Mouse (Mus musculus): ENCODE results near the gene Galnt14.

The Galnt14 gene

GRCm38 (mm10) chr17:73519350-73519749 is 190.9 kb downstream of the Galnt14 start:
- TF ChIP-seq NANOG (IDR thresholded peaks at IDR 0.05; ENCODE audit: borderline replicate concordance, low read length) (no peak), POU5F1 (IDR thresholded peaks at IDR 0.05; ENCODE audit: borderline replicate concordance, low read length) (no peak), CTCF (conservative IDR thresholded peaks at IDR 0.05; ENCODE audit: low read length) (no peak)
- H3K4me3 ChIP-seq (replicated peaks; ENCODE audit: low read length): no peak overlapping the region
- H3K9me3 ChIP-seq (ENCODE audit: low read length): no peaks in the 10 kb centered on the region; the same call in 1 of the 2 replicates

GRCm38 (mm10) chr17:73518359-73518758 is 191.9 kb downstream of the Galnt14 start:
- Histone ChIP-seq H3K36me3 (ENCODE audit: insufficient read depth, low read length) (no peaks in the 10 kb centered on the region), H3K4me3 (replicated peaks; ENCODE audit: low read length) (no peak overlapping the region), H3K27me3 (ENCODE audit: insufficient read depth, low read length) (no peaks in the 10 kb centered on the region), H3K9me3 (ENCODE audit: low read length) (no peaks in the 10 kb centered on the region; the same call in 1 of the 2 replicates), H3K4me1 (replicated peaks; ENCODE audit: low read depth, low read length) (no peaks in the 10 kb centered on the region)
- TF ChIP-seq CTCF (conservative IDR thresholded peaks at IDR 0.05; ENCODE audit: low read length): no peak
- TF ChIP-seq POU5F1 (IDR thresholded peaks at IDR 0.05; ENCODE audit: borderline replicate concordance, low read length): no peak
- TF ChIP-seq NANOG (IDR thresholded peaks at IDR 0.05; ENCODE audit: borderline replicate concordance, low read length): no peak

More at GRCm38 (mm10) chr17:73519350-73519749, 190.9 kb downstream of the Galnt14 start:
- H3K4me1 ChIP-seq (replicated peaks; ENCODE audit: low read depth, low read length): no peaks in the 10 kb centered on the region
- no peaks in the 10 kb centered on the region for H3K27me3 ChIP-seq (ENCODE audit: insufficient read depth, low read length)
- H3K36me3 ChIP-seq (ENCODE audit: insufficient read depth, low read length): no peaks in the 10 kb centered on the region

- TF ChIP-seq CTCF (conservative IDR thresholded peaks at IDR 0.05; ENCODE audit: low read length) (no peak), NANOG (IDR thresholded peaks at IDR 0.05; ENCODE audit: borderline replicate concordance, low read length) (no peak)
- H3K9me3 ChIP-seq (ENCODE audit: low read length): peaks cover 6% of the 10 kb centered on the region
- H3K36me3 ChIP-seq (ENCODE audit: insufficient read depth, low read length): no peaks in the 10 kb centered on the region
- H3K27me3 ChIP-seq (ENCODE audit: insufficient read depth, low read length): no peaks in the 10 kb centered on the region
- no peaks in the 10 kb centered on the region for H3K4me1 ChIP-seq (replicated peaks; ENCODE audit: low read depth, low read length)
- H3K4me3 ChIP-seq (replicated peaks; ENCODE audit: low read length): no peak overlapping the region
Measured at GRCm38 (mm10) chr17:73515506-73515905, 194.7 kb downstream of the Galnt14 start.

GRCm38 (mm10) chr17:73514862-73515261 is 195.4 kb downstream of the Galnt14 start:
- Histone ChIP-seq H3K27me3 (ENCODE audit: insufficient read depth, low read length) (no peaks in the 10 kb centered on the region), H3K4me3 (replicated peaks; ENCODE audit: low read length) (no peak overlapping the region), H3K36me3 (ENCODE audit: insufficient read depth, low read length) (no peaks in the 10 kb centered on the region), H3K9me3 (ENCODE audit: low read length) (peaks cover 9% of the 10 kb centered on the region), H3K4me1 (replicated peaks; ENCODE audit: low read depth, low read length) (no peaks in the 10 kb centered on the region)
- TF ChIP-seq POU5F1 (IDR thresholded peaks at IDR 0.05; ENCODE audit: borderline replicate concordance, low read length) (no peak), NANOG (IDR thresholded peaks at IDR 0.05; ENCODE audit: borderline replicate concordance, low read length) (no peak), CTCF (conservative IDR thresholded peaks at IDR 0.05; ENCODE audit: low read length) (no peak)

- H3K27me3 ChIP-seq (ENCODE audit: insufficient read depth, low read length): no peaks in the 10 kb centered on the region
- TF ChIP-seq NANOG (IDR thresholded peaks at IDR 0.05; ENCODE audit: borderline replicate concordance, low read length): no peak
- no peak for TF ChIP-seq POU5F1 (IDR thresholded peaks at IDR 0.05; ENCODE audit: borderline replicate concordance, low read length)
- no peak for TF ChIP-seq CTCF (conservative IDR thresholded peaks at IDR 0.05; ENCODE audit: low read length)
- H3K4me3 ChIP-seq (replicated peaks; ENCODE audit: low read length): no peak overlapping the region
- no peaks in the 10 kb centered on the region for H3K4me1 ChIP-seq (replicated peaks; ENCODE audit: low read depth, low read length)
- no peaks in the 10 kb centered on the region for H3K36me3 ChIP-seq (ENCODE audit: insufficient read depth, low read length)
- peaks cover 10% of the 10 kb centered on the region for H3K9me3 ChIP-seq (ENCODE audit: low read length)
Measured at GRCm38 (mm10) chr17:73514258-73514657, 196.0 kb downstream of the Galnt14 start.

GRCm38 (mm10) chr17:73512844-73513243 is 197.4 kb downstream of the Galnt14 start:
- Histone ChIP-seq H3K4me3 (replicated peaks; ENCODE audit: low read length) (no peak overlapping the region), H3K27me3 (ENCODE audit: insufficient read depth, low read length) (no peaks in the 10 kb centered on the region)

GRCm38 (mm10) chr17:73507804-73508535 is 202.3 kb downstream of the Galnt14 start:
- peaks cover 8% of the 10 kb centered on the region; the same call in 1 of the 2 replicates for H3K9me3 ChIP-seq (ENCODE audit: low read length)
- no peaks in the 10 kb centered on the region for H3K4me1 ChIP-seq (replicated peaks; ENCODE audit: low read depth, low read length)
- no peaks in the 10 kb centered on the region for H3K27me3 ChIP-seq (ENCODE audit: insufficient read depth, low read length)

More at GRCm38 (mm10) chr17:73512844-73513243, 197.4 kb downstream of the Galnt14 start:
- Histone ChIP-seq H3K36me3 (ENCODE audit: insufficient read depth, low read length) (no peaks in the 10 kb centered on the region), H3K9me3 (ENCODE audit: low read length) (peaks cover 10% of the 10 kb centered on the region), H3K4me1 (replicated peaks; ENCODE audit: low read depth, low read length) (no peaks in the 10 kb centered on the region)
- TF ChIP-seq CTCF (conservative IDR thresholded peaks at IDR 0.05; ENCODE audit: low read length): no peak
- no peak for TF ChIP-seq NANOG (IDR thresholded peaks at IDR 0.05; ENCODE audit: borderline replicate concordance, low read length)
- no peak for TF ChIP-seq POU5F1 (IDR thresholded peaks at IDR 0.05; ENCODE audit: borderline replicate concordance, low read length)

GRCm38 (mm10) chr17:73504111-73504510 is 206.1 kb downstream of the Galnt14 start:
- Histone ChIP-seq H3K27me3 (ENCODE audit: insufficient read depth, low read length) (no peaks in the 10 kb centered on the region), H3K4me3 (replicated peaks; ENCODE audit: low read length) (no peak overlapping the region), H3K4me1 (replicated peaks; ENCODE audit: low read depth, low read length) (no peaks in the 10 kb centered on the region), H3K36me3 (ENCODE audit: insufficient read depth, low read length) (no peaks in the 10 kb centered on the region), H3K9me3 (ENCODE audit: low read length) (no peaks in the 10 kb centered on the region)
- no peak for TF ChIP-seq POU5F1 (IDR thresholded peaks at IDR 0.05; ENCODE audit: borderline replicate concordance, low read length)
- TF ChIP-seq CTCF (conservative IDR thresholded peaks at IDR 0.05; ENCODE audit: low read length): no peak
- no peak for TF ChIP-seq NANOG (IDR thresholded peaks at IDR 0.05; ENCODE audit: borderline replicate concordance, low read length)

More at GRCm38 (mm10) chr17:73507804-73508535, 202.3 kb downstream of the Galnt14 start:
- TF ChIP-seq NANOG (IDR thresholded peaks at IDR 0.05; ENCODE audit: borderline replicate concordance, low read length): no peak
- TF ChIP-seq POU5F1 (IDR thresholded peaks at IDR 0.05; ENCODE audit: borderline replicate concordance, low read length): no peak
- TF ChIP-seq CTCF (conservative IDR thresholded peaks at IDR 0.05; ENCODE audit: low read length): no peak
- no peak overlapping the region for H3K4me3 ChIP-seq (replicated peaks; ENCODE audit: low read length)
- H3K36me3 ChIP-seq (ENCODE audit: insufficient read depth, low read length): no peaks in the 10 kb centered on the region

Data from E14TG2a.4 (cell line).